Comparison of ENCODE assay signal across 24 mouse cellular contexts in genomic region chr5:129146892-129147509, GRCm38 (mm10). TPM values are rescaled to one million over a fixed set of nuclear protein-coding genes. Genes with fewer than 3 reads are reported as not detected.
DNase-seq lines count a peak whose midpoint lies in the region; ATAC-seq and TF ChIP-seq lines count a peak whose summit lies in the region.
"Had no signal": no experiment of that assay in that cellular context is flagged by ENCODE, and none has a peak within 500 bp of the region (broad histone marks: within the 10 kb centered on the region; RNA-seq: fewer than 3 reads in every experiment).

No protein-coding gene starts in this region.

- DNase-seq in embryonic facial prominence, embryonic 14.5 days (ENCODE audit: low spot score), result peak; percentile 51
- no peak for DNase-seq in embryonic facial prominence, embryonic 10.5 days (ENCODE audit: low spot score)
- no peak for DNase-seq in heart, adult 8-10 months (ENCODE audit: low spot score)
- DNase-seq in left cerebral cortex, adult 2 months (ENCODE audit: extremely low spot score in 1 of 2, low spot score in 2 of 2), result no peak
- no peak for DNase-seq in left cerebral cortex, adult 11 months (ENCODE audit: low spot score)
- DNase-seq in hindbrain, embryonic 10.5 days (ENCODE audit: low spot score), result no peak
- DNase-seq: adrenal gland, adult 8-10 months; cerebellum, adult 9-11 months; layer of hippocampus, postnatal 36 days; lung, adult 2 months; right cerebral cortex, postnatal 4 days had no signal

- 65% methylated on average over 12 of the region's 12 CpGs for WGBS in embryonic facial prominence, embryonic 14.5 days
- 79% methylated on average over 12 of the region's 12 CpGs for WGBS in embryonic facial prominence, embryonic 10.5 days
- WGBS in heart, embryonic 15.5 days, result 42% methylated on average over 12 of the region's 12 CpGs
- 84% methylated on average over 12 of the region's 12 CpGs for WGBS in hindbrain, embryonic 10.5 days

- no peak for TF ChIP-seq CTCF in left cerebral cortex, adult 2 months (IDR thresholded peaks at IDR 0.05)

- ATAC-seq in embryonic facial prominence, embryonic 14.5 days (ENCODE audit: low read depth), result no peak
- no peak for ATAC-seq in heart, embryonic 15.5 days (replicated peaks; ENCODE audit: insufficient number of reproducible peaks, insufficient read depth, low FRiP score, low read depth)
- peak; percentile 82 for ATAC-seq in common myeloid progenitor, adult 5-6 weeks (replicated peaks; ENCODE audit: low read depth, poor library complexity, severe bottlenecking)
- ATAC-seq: forebrain, embryonic 16.5 days; intestine, embryonic 16.5 days; liver, embryonic 12.5 days; midbrain, embryonic 15.5 days had no signal

- H3K9ac ChIP-seq in embryonic facial prominence, embryonic 14.5 days (ENCODE audit: low read depth, low read length), result no peak overlapping the region
- no peak overlapping the region for H3K9ac ChIP-seq in heart, embryonic 15.5 days
- H3K9ac ChIP-seq: embryonic facial prominence, embryonic 13.5 days; hindbrain, embryonic 15.5 days; limb, embryonic 12.5 days; liver, embryonic 12.5 days; midbrain, embryonic 15.5 days had no signal

- H3K27ac ChIP-seq in embryonic facial prominence, embryonic 14.5 days (replicated peaks; ENCODE audit: low read depth, low read length), result no peak overlapping the region
- no peak overlapping the region for H3K27ac ChIP-seq in embryonic facial prominence, embryonic 10.5 days (replicated peaks)
- peak overlapping the region; percentile 61 for H3K27ac ChIP-seq in heart, embryonic 15.5 days
- peak overlapping the region; percentile 69 for H3K27ac ChIP-seq in left cerebral cortex, adult 2 months
- H3K27ac ChIP-seq in hindbrain, embryonic 10.5 days, result no peak overlapping the region
- H3K27ac ChIP-seq: embryonic facial prominence, embryonic 13.5 days; hindbrain, embryonic 15.5 days; kidney, postnatal 0 days; layer of hippocampus, adult 2 months; limb, embryonic 12.5 days; liver, embryonic 12.5 days; midbrain, embryonic 15.5 days; stomach, postnatal 0 days had no signal

- peaks cover 10% of the 10 kb centered on the region; the same call in 1 of the 2 replicates for H3K4me1 ChIP-seq in embryonic facial prominence, embryonic 14.5 days (ENCODE audit: control insufficient read depth, insufficient read depth, low read length)
- H3K4me1 ChIP-seq in embryonic facial prominence, embryonic 10.5 days, result peaks cover 54% of the 10 kb centered on the region
- H3K4me1 ChIP-seq in heart, embryonic 15.5 days (replicated peaks), result peaks cover 20% of the 10 kb centered on the region
- peaks cover 52% of the 10 kb centered on the region for H3K4me1 ChIP-seq in hindbrain, embryonic 10.5 days (replicated peaks)
- H3K4me1 ChIP-seq: liver, embryonic 12.5 days; midbrain, embryonic 15.5 days had no signal

- H3K9me3 ChIP-seq in embryonic facial prominence, embryonic 14.5 days (ENCODE audit: control insufficient read depth, low read length), result no peaks in the 10 kb centered on the region
- H3K9me3 ChIP-seq in embryonic facial prominence, embryonic 10.5 days, result no peaks in the 10 kb centered on the region
- H3K9me3 ChIP-seq in heart, embryonic 15.5 days (replicated peaks), result no peaks in the 10 kb centered on the region
- no peaks in the 10 kb centered on the region for H3K9me3 ChIP-seq in hindbrain, embryonic 10.5 days
- H3K9me3 ChIP-seq: embryonic facial prominence, embryonic 13.5 days; hindbrain, embryonic 15.5 days; limb, embryonic 12.5 days; liver, embryonic 12.5 days; midbrain, embryonic 15.5 days had no signal

- H3K36me3 ChIP-seq in embryonic facial prominence, embryonic 14.5 days (ENCODE audit: control insufficient read depth, insufficient read depth, low read length), result no peaks in the 10 kb centered on the region
- H3K36me3 ChIP-seq in embryonic facial prominence, embryonic 10.5 days (replicated peaks), result no peaks in the 10 kb centered on the region
- H3K36me3 ChIP-seq in heart, embryonic 15.5 days, result no peaks in the 10 kb centered on the region
- H3K36me3 ChIP-seq in hindbrain, embryonic 10.5 days, result no peaks in the 10 kb centered on the region
- H3K36me3 ChIP-seq: embryonic facial prominence, embryonic 13.5 days; hindbrain, embryonic 15.5 days; limb, embryonic 12.5 days; liver, embryonic 12.5 days; midbrain, embryonic 15.5 days had no signal

- intact Hi-C loops in left cerebral cortex, adult 2 months (cut with DNase I), result no loop called here

- H3K27me3 ChIP-seq in embryonic facial prominence, embryonic 14.5 days (replicated peaks; ENCODE audit: control insufficient read depth, insufficient read depth, low read length), result no peaks in the 10 kb centered on the region
- no peaks in the 10 kb centered on the region for H3K27me3 ChIP-seq in embryonic facial prominence, embryonic 10.5 days (replicated peaks; ENCODE audit: low read depth, poor library complexity, severe bottlenecking)
- no peaks in the 10 kb centered on the region for H3K27me3 ChIP-seq in heart, embryonic 15.5 days
- H3K27me3 ChIP-seq in hindbrain, embryonic 10.5 days (ENCODE audit: insufficient read depth, poor library complexity, severe bottlenecking), result no peaks in the 10 kb centered on the region
- H3K27me3 ChIP-seq: embryonic facial prominence, embryonic 13.5 days; hindbrain, embryonic 15.5 days; liver, embryonic 12.5 days; midbrain, embryonic 15.5 days had no signal

- H3K4me3 ChIP-seq in embryonic facial prominence, embryonic 14.5 days (ENCODE audit: low read depth, low read length), result no peak overlapping the region
- H3K4me3 ChIP-seq in embryonic facial prominence, embryonic 10.5 days, result no peak overlapping the region
- H3K4me3 ChIP-seq in heart, embryonic 15.5 days, result no peak overlapping the region
- no peak overlapping the region for H3K4me3 ChIP-seq in left cerebral cortex, adult 2 months
- H3K4me3 ChIP-seq in hindbrain, embryonic 10.5 days, result no peak overlapping the region
- H3K4me3 ChIP-seq: embryonic facial prominence, embryonic 13.5 days; hindbrain, embryonic 15.5 days; layer of hippocampus, adult 2 months; limb, embryonic 12.5 days; liver, embryonic 12.5 days; midbrain, embryonic 15.5 days; myocyte had no signal

- no peak overlapping the region for H3K4me2 ChIP-seq in embryonic facial prominence, embryonic 14.5 days (ENCODE audit: low read depth, low read length)
- H3K4me2 ChIP-seq in heart, embryonic 15.5 days, result peak overlapping the region; percentile 9; the same call in 1 of the 2 replicates
- H3K4me2 ChIP-seq: embryonic facial prominence, embryonic 13.5 days; hindbrain, embryonic 15.5 days; limb, embryonic 12.5 days; liver, embryonic 12.5 days; midbrain, embryonic 15.5 days had no signal

RNA-seq across cellular contexts. Expression of gene Adgrd1, which starts 50.5 kb away (rescaled TPM):
- 3.8 and 5.7 TPM in 2 replicates for polyA plus RNA-seq in embryonic facial prominence, embryonic 14.5 days (2014; fragmentation: Nextera tagmentation; extraction: Ambion mirVana)
- not detected in 2 replicates for polyA plus RNA-seq in embryonic facial prominence, embryonic 10.5 days (2016; fragmentation: Nextera tagmentation; extraction: Ambion mirVana)
- polyA plus RNA-seq in heart, embryonic 15.5 days (2015; fragmentation: Nextera tagmentation; extraction: Ambion mirVana), result 2.4 and 3.1 TPM in 2 replicates
- total RNA-seq in heart, adult 8-10 months (2022), result 1 to 10 TPM; 3.3 to 4.8 (median 4.1) TPM
- total RNA-seq in left cerebral cortex, adult 2 months (2021), result 1 to 10 TPM; 2.9 to 3.9 TPM
- total RNA-seq in common myeloid progenitor, adult 5-6 weeks (2017), result 0.39 and 0.96 TPM in 2 replicates
- 0.06 and 0.13 TPM in 2 replicates for polyA plus RNA-seq in hindbrain, embryonic 10.5 days (2016; fragmentation: Nextera tagmentation; extraction: Ambion mirVana)
- polyA plus RNA-seq: limb, embryonic 12.5 days had no signal

Comparison
In these comparisons a context has a peak if more than half of its experiments do, and no peak if none do; other contexts are left out.
1. H3K27ac ChIP-seq: peak in heart, embryonic 15.5 days (single experiment) and left cerebral cortex, adult 2 months (single experiment); none in embryonic facial prominence, embryonic 14.5 days (single experiment), embryonic facial prominence, embryonic 10.5 days (single experiment) and hindbrain, embryonic 10.5 days (single experiment).